In the genomic region with DNA sequence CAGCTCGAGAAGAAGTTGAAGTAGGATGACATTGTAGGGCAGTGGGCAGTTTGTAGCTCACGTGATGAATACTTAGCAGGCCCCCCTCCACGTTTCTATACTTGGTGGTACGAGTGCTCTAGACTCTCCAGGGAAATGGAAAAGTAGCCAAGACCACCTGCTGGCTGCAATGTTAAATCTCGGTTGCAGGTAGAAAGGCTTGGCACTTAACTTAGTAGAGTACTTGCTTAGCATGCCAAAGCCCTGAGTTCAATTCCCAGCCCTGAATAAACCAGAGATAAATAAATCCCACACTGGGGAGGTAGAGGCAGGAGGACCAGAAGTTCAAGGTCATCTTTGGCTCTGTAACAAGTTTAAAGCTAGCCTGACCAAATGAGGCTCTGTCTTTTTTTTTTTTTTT, we compare ENCODE assay signal across 23 mouse cellular contexts. TPM values are rescaled to one million over a fixed set of nuclear protein-coding genes. Genes with fewer than 3 reads are reported as not detected.
DNase-seq lines count a peak whose midpoint lies in the region; ATAC-seq and TF ChIP-seq lines count a peak whose summit lies in the region.
"Had no signal": no experiment of that assay in that cellular context is flagged by ENCODE, and none has a peak within 500 bp of the region (broad histone marks: within the 10 kb centered on the region; RNA-seq: fewer than 3 reads in every experiment).

No protein-coding gene starts in this region.

- peak overlapping the region; percentile 28; the same call in 1 of the 2 replicates for H3K27ac ChIP-seq in heart, embryonic 13.5 days (replicated peaks)
- H3K27ac ChIP-seq in small intestine, adult 2 months (ENCODE audit: insufficient read depth, low read depth, low read length), result peak overlapping the region; percentile 73
- H3K27ac ChIP-seq: embryonic facial prominence, embryonic 15.5 days; forebrain, embryonic 10.5 days; hindbrain, embryonic 13.5 days; hindbrain, postnatal 0 days had no signal

- no peak for TF ChIP-seq POLR2A in small intestine, adult 2 months (IDR thresholded peaks at IDR 0.05; ENCODE audit: low read depth, low read length)

- TF ChIP-seq CTCF in small intestine, adult 2 months (IDR thresholded peaks at IDR 0.05; ENCODE audit: extremely low read depth, insufficient read length, insufficient replicate concordance, low read depth, low read length), result no peak

- no peaks in the 10 kb centered on the region for H3K9me3 ChIP-seq in heart, embryonic 13.5 days
- H3K9me3 ChIP-seq: embryonic facial prominence, embryonic 15.5 days; forebrain, embryonic 10.5 days; hindbrain, embryonic 13.5 days had no signal

- H3K36me3 ChIP-seq in heart, embryonic 13.5 days, result peaks cover 3% of the 10 kb centered on the region; the same call in 1 of the 2 replicates
- no peaks in the 10 kb centered on the region for H3K36me3 ChIP-seq in small intestine, adult 2 months (ENCODE audit: control insufficient read depth, insufficient read depth, low read length)
- H3K36me3 ChIP-seq: embryonic facial prominence, embryonic 15.5 days; forebrain, embryonic 10.5 days; hindbrain, embryonic 13.5 days had no signal

- no peak overlapping the region for H3K4me3 ChIP-seq in heart, embryonic 13.5 days
- no peak overlapping the region for H3K4me3 ChIP-seq in small intestine, adult 2 months (ENCODE audit: low read depth, low read length)
- H3K4me3 ChIP-seq: embryonic facial prominence, embryonic 15.5 days; erythroblast, embryonic 14.5 days; forebrain, embryonic 10.5 days; gastrocnemius, adult 2 months; hindbrain, embryonic 13.5 days had no signal

- 73% methylated on average over 5 of the region's 5 CpGs for WGBS in heart, embryonic 13.5 days
- 63% methylated on average over 5 of the region's 5 CpGs for WGBS in small intestine, adult 2 months

- intact Hi-C loops in heart, postnatal 25 days (cut with DNase I), result no loop called here

- no peaks in the 10 kb centered on the region for H3K27me3 ChIP-seq in heart, embryonic 13.5 days (replicated peaks)
- H3K27me3 ChIP-seq in small intestine, adult 2 months (ENCODE audit: control insufficient read depth, insufficient read depth, low read length), result no peaks in the 10 kb centered on the region
- H3K27me3 ChIP-seq: embryonic facial prominence, embryonic 15.5 days; hindbrain, embryonic 13.5 days had no signal

- no peak for DNase-seq in heart, postnatal 25 days (ENCODE audit: low spot score)
- DNase-seq in ES-CJ7 (ENCODE audit: low read depth, low spot score), result peak; percentile 82
- peak; percentile 60 for DNase-seq in ZHBTc4 (ENCODE audit: low read depth, low spot score)
- DNase-seq in layer of hippocampus, postnatal 36 days, result no peak
- no peak for DNase-seq in urinary bladder, adult 18-20 months (ENCODE audit: low spot score in 2 of 2)
- DNase-seq: adrenal gland, postnatal 10 days; cerebellum, adult 11 months; cerebellum, adult 8-10 months; cerebellum, postnatal 14 days; embryo, embryonic 11 days; gastrocnemius, adult 2 months; gastrocnemius, postnatal 36 days; heart, adult 11 months had no signal

- no peak overlapping the region for H3K9ac ChIP-seq in heart, embryonic 13.5 days
- H3K9ac ChIP-seq: embryonic facial prominence, embryonic 15.5 days; hindbrain, embryonic 13.5 days had no signal

- ATAC-seq in heart, embryonic 13.5 days (ENCODE audit: extremely low read depth, insufficient number of reproducible peaks, low FRiP score, low TSS enrichment), result no peak
- ATAC-seq: forebrain, embryonic 14.5 days; hindbrain, postnatal 0 days had no signal

- H3K4me1 ChIP-seq in heart, embryonic 13.5 days, result peaks cover 84% of the 10 kb centered on the region
- H3K4me1 ChIP-seq in small intestine, adult 2 months (ENCODE audit: control insufficient read depth, insufficient read depth, insufficient read length, low read length), result peaks cover 62% of the 10 kb centered on the region

- H3K4me2 ChIP-seq in heart, embryonic 13.5 days, result no peak overlapping the region
- H3K4me2 ChIP-seq: embryonic facial prominence, embryonic 15.5 days; hindbrain, embryonic 13.5 days had no signal

RNA-seq across cellular contexts. Expression of gene Apobec2, which starts 1.7 kb away (rescaled TPM):
- 182 and 204 TPM in 2 replicates for polyA plus RNA-seq in heart, embryonic 13.5 days (2015; fragmentation: Nextera tagmentation; extraction: Ambion mirVana)
- 100 to 1,000 TPM; 245 to 262 TPM for total RNA-seq in heart, postnatal 25 days (2021)
- 0.25 and 1.2 TPM in 2 replicates for polyA plus RNA-seq in small intestine, adult 2 months (2012; rRNA removed)
- total RNA-seq in layer of hippocampus, postnatal 36 days (2021), result not detected
- total RNA-seq: hematopoietic stem cell, adult 5-6 weeks had no signal
- polyA plus RNA-seq: erythroblast, embryonic 14.5 days had no signal

RNA-seq across cellular contexts. Expression of gene Tspo2, which starts 16.8 kb away (rescaled TPM):
- 8.8 and 9.0 TPM in 2 replicates for polyA plus RNA-seq in heart, embryonic 13.5 days (2015; fragmentation: Nextera tagmentation; extraction: Ambion mirVana)
- 1 to 10 TPM in 1 of 2 experiments, under 1 TPM in 1; 0.91 to 1.2 TPM for total RNA-seq in heart, postnatal 25 days (2021)
- polyA plus RNA-seq in small intestine, adult 2 months (2012; rRNA removed), result 2.6 and 9.6 TPM in 2 replicates
- total RNA-seq in layer of hippocampus, postnatal 36 days (2021), result not detected
- total RNA-seq: gastrocnemius, adult 2 months; gastrocnemius, postnatal 36 days had no signal
- polyA plus RNA-seq: C2C12; forebrain, embryonic 10.5 days had no signal

RNA-seq across cellular contexts. Expression of gene Unc5cl, which starts 20.2 kb away (rescaled TPM):
- 0.23 and 0.24 TPM in 2 replicates for polyA plus RNA-seq in heart, embryonic 13.5 days (2015; fragmentation: Nextera tagmentation; extraction: Ambion mirVana)
- under 1 TPM; 0.14 to 0.16 TPM for total RNA-seq in heart, postnatal 25 days (2021)
- 52.1 and 88.3 TPM in 2 replicates for polyA plus RNA-seq in small intestine, adult 2 months (2012; rRNA removed)
- under 1 TPM; 0.27 to 0.30 TPM for total RNA-seq in layer of hippocampus, postnatal 36 days (2021)
- total RNA-seq: gastrocnemius, adult 2 months; gastrocnemius, postnatal 36 days had no signal
- polyA plus RNA-seq: C2C12; embryonic facial prominence, embryonic 15.5 days had no signal

RNA-seq across cellular contexts. Expression of gene Oard1, which starts 24.7 kb away (rescaled TPM):
- polyA plus RNA-seq in heart, embryonic 13.5 days (2015; fragmentation: Nextera tagmentation; extraction: Ambion mirVana), result 44.3 and 44.6 TPM in 2 replicates
- total RNA-seq in heart, postnatal 25 days (2021), result 10 to 100 TPM; 12.9 to 14.3 TPM
- 3.5 and 4.1 TPM in 2 replicates for polyA plus RNA-seq in small intestine, adult 2 months (2012; rRNA removed)
- 10 to 100 TPM; 12.3 to 13.6 TPM for total RNA-seq in layer of hippocampus, postnatal 36 days (2021)

RNA-seq across cellular contexts. Expression of gene Nfya, which starts 24.8 kb away (rescaled TPM):
- 9.9 and 10.5 TPM in 2 replicates for polyA plus RNA-seq in heart, embryonic 13.5 days (2015; fragmentation: Nextera tagmentation; extraction: Ambion mirVana)
- 10 to 100 TPM; 19.6 to 21.4 TPM for total RNA-seq in heart, postnatal 25 days (2021)
- polyA plus RNA-seq in small intestine, adult 2 months (2012; rRNA removed), result 36.2 and 36.4 TPM in 2 replicates
- 10 to 100 TPM; 27.2 to 34.4 TPM for total RNA-seq in layer of hippocampus, postnatal 36 days (2021)

Comparison
In these comparisons a context has a peak if more than half of its experiments do, and no peak if none do; other contexts are left out.
1. DNase-seq: peak in ES-CJ7 (single experiment) and ZHBTc4 (single experiment); none in heart, postnatal 25 days (single experiment), layer of hippocampus, postnatal 36 days (0 of 2) and urinary bladder, adult 18-20 months (0 of 2).
2. RNA of gene Apobec2, which starts 1.7 kb away (total RNA-seq): 245 to 262 TPM in heart, postnatal 25 days; not detected in layer of hippocampus, postnatal 36 days; every median in the first group is over 100 times any median in the second.